Comparison of ENCODE assay signal across 9 mouse cellular contexts in the genomic region with DNA sequence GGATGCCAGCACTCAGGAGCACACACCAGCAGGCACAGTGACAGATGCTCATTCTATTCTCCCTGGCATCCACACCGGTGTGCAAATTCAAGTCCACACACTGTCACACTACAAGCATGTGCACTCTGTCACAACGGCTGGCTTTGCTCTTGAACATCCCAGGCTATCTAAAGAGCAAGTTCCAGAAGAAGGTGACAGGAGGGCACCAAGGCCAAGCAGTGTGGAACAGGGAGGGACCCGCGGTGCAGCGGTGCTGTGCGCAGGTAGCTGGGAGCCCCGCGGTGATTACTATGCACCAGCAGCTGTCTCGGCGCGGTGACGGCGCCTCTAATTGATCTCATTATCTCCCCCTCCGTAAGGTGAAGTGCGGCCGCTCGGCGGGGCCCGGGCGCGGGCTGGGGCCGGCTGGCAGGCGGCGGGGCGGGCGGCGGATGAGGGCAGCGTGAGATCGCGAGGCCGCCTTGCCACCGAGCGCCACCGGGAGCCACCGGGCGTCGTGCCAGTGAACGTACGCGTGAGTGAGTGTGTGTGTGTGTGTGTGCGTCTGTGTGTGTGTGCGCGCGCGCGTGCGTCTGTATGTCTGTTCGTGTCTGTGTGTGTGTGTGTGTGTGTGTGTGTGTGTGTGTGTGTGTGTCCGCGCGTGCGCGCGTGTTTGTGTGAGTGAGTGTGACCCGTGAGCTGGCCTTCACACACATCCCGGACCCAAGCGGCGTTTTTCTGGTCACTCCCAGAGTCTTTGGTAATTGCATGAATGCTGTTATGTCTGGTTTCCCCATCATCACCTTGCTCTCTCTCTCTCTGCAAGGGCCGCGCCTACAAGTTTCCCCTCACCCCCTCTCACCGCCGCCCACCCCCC.
DNase-seq lines count a peak whose midpoint lies in the region; ATAC-seq and TF ChIP-seq lines count a peak whose summit lies in the region.
"Had no signal": no experiment of that assay in that cellular context is flagged by ENCODE, and none has a peak within 500 bp of the region (broad histone marks: within the 10 kb centered on the region; RNA-seq: fewer than 3 reads in every experiment).

No protein-coding gene starts in this region.

- H3K4me3 ChIP-seq in hindbrain, embryonic 15.5 days = peak overlapping the region; percentile 48
- H3K4me3 ChIP-seq in left cerebral cortex, adult 2 months = peak overlapping the region; percentile 46
- H3K4me3 ChIP-seq: myocyte had no signal

- peak; percentile 70 for ATAC-seq in hindbrain, embryonic 15.5 days (ENCODE audit: low FRiP score, low read depth)

- peak; percentile 16 for DNase-seq in R1 (ENCODE audit: low read depth, low spot score)
- DNase-seq in cerebellum, postnatal 14 days = peak; percentile 95 to 96
- DNase-seq in frontal cortex, postnatal 25 days (ENCODE audit: low spot score in 2 of 2) = peak; percentile 54 to 55
- DNase-seq in left cerebral cortex, adult 2 months (ENCODE audit: extremely low spot score in 1 of 2, low spot score in 2 of 2) = peak; percentile 57 to 71
- peak; percentile 58 for DNase-seq in lung, postnatal 36 days
- peak; percentile 59 for DNase-seq in right cerebral cortex, adult 18-20 months
- DNase-seq in MN1 (ENCODE audit: low spot score) = no peak

- H3K27me3 ChIP-seq in hindbrain, embryonic 15.5 days = no peaks in the 10 kb centered on the region

- H3K27ac ChIP-seq in hindbrain, embryonic 15.5 days (replicated peaks) = peak overlapping the region; percentile 91
- H3K27ac ChIP-seq in left cerebral cortex, adult 2 months = peak overlapping the region; percentile 50; the same call in 1 of the 2 replicates

- no peaks in the 10 kb centered on the region for H3K36me3 ChIP-seq in hindbrain, embryonic 15.5 days

- peak overlapping the region; percentile 54 for H3K9ac ChIP-seq in hindbrain, embryonic 15.5 days

- 1% methylated on average over 43 of the region's 62 CpGs for WGBS in hindbrain, embryonic 15.5 days

- no peak for TF ChIP-seq CTCF in left cerebral cortex, adult 2 months (IDR thresholded peaks at IDR 0.05)

- peak overlapping the region; percentile 83 for H3K4me2 ChIP-seq in hindbrain, embryonic 15.5 days

- no peaks in the 10 kb centered on the region for H3K9me3 ChIP-seq in hindbrain, embryonic 15.5 days

- peaks cover 37% of the 10 kb centered on the region for H3K4me1 ChIP-seq in hindbrain, embryonic 15.5 days (replicated peaks)

- intact Hi-C loops in left cerebral cortex, adult 2 months (cut with DNase I) = loop anchor here (5.0 kb wide), 1 partner anchor 43 kb away; no protein-coding TSS in a partner anchor
